Mouse (Mus musculus): Measurements from ENCODE around the gene Srrm2.

- TF ChIP-seq POLR2A (IDR thresholded peaks at IDR 0.05; ENCODE audit: control insufficient read depth, low read depth, low read length) (no peak), CTCF (IDR thresholded peaks at IDR 0.05; ENCODE audit: control insufficient read depth, insufficient read depth, insufficient replicate concordance, low read depth, low read length) (no peak)
Observed at GRCm38 (mm10) chr17:23776216-23776615, 14.1 kb upstream of the Srrm2 start.
